Mouse (Mus musculus): ENCODE measurements at regions not wholly inside any gene's neighbourhood (a gene's known extent, or its start where the extent isn't known, plus 50 kb on each side); places are given as distances from the start of the nearest gene placed in this dataset.

GRCm38 (mm10) chr3:35340525-35340924 lies 413.4 kb upstream of the Atp11b start:
- DNase-seq (ENCODE audit: low spot score) (no peak), ATAC-seq (ENCODE audit: extremely low read depth, insufficient number of reproducible peaks, low FRiP score, poor library complexity, severe bottlenecking) (no peak)
- no peaks in the 10 kb centered on the region for H3K27me3 ChIP-seq (ENCODE audit: insufficient read depth, low read length)
- H3K4me1 ChIP-seq (ENCODE audit: insufficient read depth, low read depth, low read length), result no peaks in the 10 kb centered on the region
- H3K4me3 ChIP-seq (ENCODE audit: low read depth, low read length), result no peak overlapping the region
- H3K36me3 ChIP-seq (replicated peaks), result no peaks in the 10 kb centered on the region
- TF ChIP-seq POLR2AphosphoS5 (IDR thresholded peaks at IDR 0.05; ENCODE audit: insufficient replicate concordance, low read depth, low read length), result no peak
- no peak for TF ChIP-seq GATA2 (IDR thresholded peaks at IDR 0.05; ENCODE audit: borderline replicate concordance, low read depth, low read length)
- TF ChIP-seq CTCF (IDR thresholded peaks at IDR 0.05; ENCODE audit: low read depth, low read length), result no peak
- TF ChIP-seq GATA1 (IDR thresholded peaks at IDR 0.05; ENCODE audit: borderline replicate concordance, low read length), result no peak
- TF ChIP-seq TAL1 (conservative IDR thresholded peaks at IDR 0.05; ENCODE audit: low read depth, low read length), result no peak
- peaks cover 21% of the 10 kb centered on the region for H3K9me3 ChIP-seq (replicated peaks)

GRCm38 (mm10) chr3:35340935-35341800 lies 412.7 kb upstream of the Atp11b start:
- Histone ChIP-seq H3K27me3 (ENCODE audit: insufficient read depth, low read length) (no peaks in the 10 kb centered on the region), H3K4me1 (ENCODE audit: insufficient read depth, low read depth, low read length) (no peaks in the 10 kb centered on the region), H3K4me3 (ENCODE audit: low read depth, low read length) (no peak overlapping the region), H3K9me3 (replicated peaks) (peaks cover 21% of the 10 kb centered on the region), H3K36me3 (replicated peaks) (no peaks in the 10 kb centered on the region)
- ATAC-seq (ENCODE audit: extremely low read depth, insufficient number of reproducible peaks, low FRiP score, poor library complexity, severe bottlenecking) (no peak), DNase-seq (ENCODE audit: low spot score) (no peak)
- TF ChIP-seq CTCF (IDR thresholded peaks at IDR 0.05; ENCODE audit: low read depth, low read length), result no peak
- TF ChIP-seq TAL1 (conservative IDR thresholded peaks at IDR 0.05; ENCODE audit: low read depth, low read length), result no peak
- no peak for TF ChIP-seq POLR2AphosphoS5 (IDR thresholded peaks at IDR 0.05; ENCODE audit: insufficient replicate concordance, low read depth, low read length)
- no peak for TF ChIP-seq GATA2 (IDR thresholded peaks at IDR 0.05; ENCODE audit: borderline replicate concordance, low read depth, low read length)
- TF ChIP-seq GATA1 (IDR thresholded peaks at IDR 0.05; ENCODE audit: borderline replicate concordance, low read length), result no peak

GRCm38 (mm10) chr3:35341840-35342239 lies 412.1 kb upstream of the Atp11b start:
- ATAC-seq (ENCODE audit: extremely low read depth, insufficient number of reproducible peaks, low FRiP score, poor library complexity, severe bottlenecking), result no peak
- no peak for DNase-seq (ENCODE audit: low spot score)
- H3K4me1 ChIP-seq (ENCODE audit: insufficient read depth, low read depth, low read length), result no peaks in the 10 kb centered on the region
- H3K36me3 ChIP-seq (replicated peaks), result no peaks in the 10 kb centered on the region
- H3K9me3 ChIP-seq (replicated peaks), result peaks cover 21% of the 10 kb centered on the region
- H3K4me3 ChIP-seq (ENCODE audit: low read depth, low read length), result no peak overlapping the region
- TF ChIP-seq TAL1 (conservative IDR thresholded peaks at IDR 0.05; ENCODE audit: low read depth, low read length) (no peak), POLR2AphosphoS5 (IDR thresholded peaks at IDR 0.05; ENCODE audit: insufficient replicate concordance, low read depth, low read length) (no peak), CTCF (IDR thresholded peaks at IDR 0.05; ENCODE audit: low read depth, low read length) (no peak), GATA2 (IDR thresholded peaks at IDR 0.05; ENCODE audit: borderline replicate concordance, low read depth, low read length) (no peak), GATA1 (IDR thresholded peaks at IDR 0.05; ENCODE audit: borderline replicate concordance, low read length) (no peak)
- no peaks in the 10 kb centered on the region for H3K27me3 ChIP-seq (ENCODE audit: insufficient read depth, low read length)

DNA sequence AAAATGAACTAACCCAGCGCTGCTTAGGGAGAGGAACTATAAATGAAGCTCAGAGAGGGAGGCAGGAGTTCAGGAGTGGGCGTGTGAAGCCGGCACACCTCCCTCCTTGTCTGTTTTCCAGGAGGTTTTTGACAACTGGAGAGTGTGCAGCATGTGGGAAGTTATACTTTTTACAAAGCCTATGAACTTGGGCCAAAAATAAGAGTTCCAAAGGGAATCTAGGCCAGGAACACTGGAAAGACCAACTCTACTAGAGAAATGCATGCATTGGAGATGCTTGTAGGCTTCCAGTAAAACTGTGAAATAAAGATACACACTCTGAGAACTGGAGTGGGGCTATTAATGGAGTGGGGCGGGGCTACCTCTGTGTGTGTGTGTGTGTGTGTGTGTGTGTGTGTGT lies 411.3 kb upstream of the Atp11b start:
- H3K27me3 ChIP-seq (ENCODE audit: insufficient read depth, low read length), result no peaks in the 10 kb centered on the region
- no peaks in the 10 kb centered on the region for H3K36me3 ChIP-seq (replicated peaks)
- H3K9me3 ChIP-seq (replicated peaks), result peaks cover 21% of the 10 kb centered on the region
- no peak overlapping the region for H3K4me3 ChIP-seq (ENCODE audit: low read depth, low read length)
- TF ChIP-seq GATA1 (IDR thresholded peaks at IDR 0.05; ENCODE audit: borderline replicate concordance, low read length), result no peak
- no peak for TF ChIP-seq POLR2AphosphoS5 (IDR thresholded peaks at IDR 0.05; ENCODE audit: insufficient replicate concordance, low read depth, low read length)
- TF ChIP-seq TAL1 (conservative IDR thresholded peaks at IDR 0.05; ENCODE audit: low read depth, low read length), result no peak
- no peak for TF ChIP-seq CTCF (IDR thresholded peaks at IDR 0.05; ENCODE audit: low read depth, low read length)
- TF ChIP-seq GATA2 (IDR thresholded peaks at IDR 0.05; ENCODE audit: borderline replicate concordance, low read depth, low read length), result no peak
- no peaks in the 10 kb centered on the region for H3K4me1 ChIP-seq (ENCODE audit: insufficient read depth, low read depth, low read length)
- no peak for DNase-seq (ENCODE audit: low spot score)
- ATAC-seq (ENCODE audit: extremely low read depth, insufficient number of reproducible peaks, low FRiP score, poor library complexity, severe bottlenecking), result no peak

DNA sequence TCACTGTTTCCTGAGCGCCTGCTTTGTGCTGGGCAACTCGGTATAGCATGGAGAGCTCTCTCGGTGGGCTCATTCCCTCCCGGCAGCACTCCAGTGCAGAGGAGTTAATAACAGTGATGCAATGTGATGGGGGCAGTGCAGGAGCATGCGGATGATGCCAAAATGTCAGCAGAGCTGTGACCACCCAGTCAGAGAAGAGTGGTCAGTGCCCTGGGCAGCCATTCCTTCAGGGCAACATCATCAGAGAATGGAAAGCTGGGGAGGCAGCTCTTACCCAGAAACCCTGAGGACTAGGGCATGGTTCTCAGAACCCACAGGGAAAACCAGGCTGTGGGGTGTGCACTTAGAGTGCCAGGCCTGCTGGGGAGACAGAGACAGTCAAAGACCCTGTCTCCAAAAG lies 410.0 kb upstream of the Atp11b start:
- no peaks in the 10 kb centered on the region for H3K36me3 ChIP-seq (replicated peaks)
- H3K27me3 ChIP-seq (ENCODE audit: insufficient read depth, low read length), result no peaks in the 10 kb centered on the region
- ATAC-seq (ENCODE audit: extremely low read depth, insufficient number of reproducible peaks, low FRiP score, poor library complexity, severe bottlenecking), result no peak
- DNase-seq (ENCODE audit: low spot score), result no peak
- H3K4me1 ChIP-seq (ENCODE audit: insufficient read depth, low read depth, low read length), result no peaks in the 10 kb centered on the region
- no peak overlapping the region for H3K4me3 ChIP-seq (ENCODE audit: low read depth, low read length)
- TF ChIP-seq POLR2AphosphoS5 (IDR thresholded peaks at IDR 0.05; ENCODE audit: insufficient replicate concordance, low read depth, low read length) (no peak), CTCF (IDR thresholded peaks at IDR 0.05; ENCODE audit: low read depth, low read length) (no peak), GATA1 (IDR thresholded peaks at IDR 0.05; ENCODE audit: borderline replicate concordance, low read length) (no peak), GATA2 (IDR thresholded peaks at IDR 0.05; ENCODE audit: borderline replicate concordance, low read depth, low read length) (no peak), TAL1 (conservative IDR thresholded peaks at IDR 0.05; ENCODE audit: low read depth, low read length) (no peak)
- H3K9me3 ChIP-seq (replicated peaks), result peaks cover 23% of the 10 kb centered on the region

- no peaks in the 10 kb centered on the region for H3K36me3 ChIP-seq (replicated peaks)
- TF ChIP-seq TAL1 (conservative IDR thresholded peaks at IDR 0.05; ENCODE audit: low read depth, low read length), result no peak
- TF ChIP-seq GATA1 (IDR thresholded peaks at IDR 0.05; ENCODE audit: borderline replicate concordance, low read length), result no peak
- no peak for TF ChIP-seq GATA2 (IDR thresholded peaks at IDR 0.05; ENCODE audit: borderline replicate concordance, low read depth, low read length)
- TF ChIP-seq CTCF (IDR thresholded peaks at IDR 0.05; ENCODE audit: low read depth, low read length), result no peak
- no peak for TF ChIP-seq POLR2AphosphoS5 (IDR thresholded peaks at IDR 0.05; ENCODE audit: insufficient replicate concordance, low read depth, low read length)
- no peak for ATAC-seq (ENCODE audit: extremely low read depth, insufficient number of reproducible peaks, low FRiP score, poor library complexity, severe bottlenecking)
- H3K27me3 ChIP-seq (ENCODE audit: insufficient read depth, low read length), result no peaks in the 10 kb centered on the region
- H3K9me3 ChIP-seq (replicated peaks), result peaks cover 20% of the 10 kb centered on the region
- no peak for DNase-seq (ENCODE audit: low spot score)
- no peak overlapping the region for H3K4me3 ChIP-seq (ENCODE audit: low read depth, low read length)
- H3K4me1 ChIP-seq (ENCODE audit: insufficient read depth, low read depth, low read length), result no peaks in the 10 kb centered on the region
Observed at GRCm38 (mm10) chr3:35349114-35349513, 404.8 kb upstream of the Atp11b start.

All from G1E (cell line).